Mouse (Mus musculus) liver, postnatal 0 days (tissue): ENCODE measurements around the gene Ppfia4. TPM values are rescaled to one million over a fixed set of nuclear protein-coding genes. Genes with fewer than 3 reads are reported as not detected.

Experiments used
- ATAC-seq: fragments of 200-750 bp; cut with Nextera tagmentation; 2 replicates; pipeline ENCODE4 v1.8.0; 2017; ENCODE audit warnings: mild to moderate bottlenecking, moderate library complexity
- DNase-seq: peaks from one replicate; pipeline ENCODE4 v3.0.0-alpha.2; 2016
- H3K27ac ChIP-seq: fragments of 300-500 bp; sonication (generic); 2 replicates; pipeline ENCODE4 v1.5.1; 2014; ENCODE audit warnings: antibody characterized with exemption, moderate library complexity, mild to moderate bottlenecking, low read depth
- H3K27me3 ChIP-seq: fragments of 300-500 bp; sonication (generic); 2 replicates; pipeline ENCODE4 v1.6.1; 2014; ENCODE audit warnings: low read length, control low read depth, mixed read lengths; ENCODE audit not compliant: insufficient read depth
- H3K36me3 ChIP-seq: fragments of 300-500 bp; sonication (generic); replicated peaks from 2 replicates; pipeline ENCODE4 v1.6.1; 2014; ENCODE audit warnings: mild to moderate bottlenecking, control low read depth, low read length, moderate library complexity, mixed read lengths; ENCODE audit not compliant: insufficient read depth
- H3K4me1 ChIP-seq: fragments of 300-500 bp; sonication (generic); 2 replicates; pipeline ENCODE4 v1.6.1; 2014; ENCODE audit warnings: antibody characterized with exemption, mild to moderate bottlenecking, control low read depth; ENCODE audit not compliant: insufficient read depth
- H3K4me2 ChIP-seq: fragments of 300-500 bp; sonication (generic); 2 replicates; pipeline ENCODE4 v1.6.1; 2014; ENCODE audit warnings: low read depth, mild to moderate bottlenecking, low read length, moderate library complexity, mixed read lengths
- H3K4me3 ChIP-seq: fragments of 300-500 bp; sonication (generic); 2 replicates; pipeline ENCODE4 v1.5.1; 2014; ENCODE audit warnings: low read depth, low read length
- H3K9ac ChIP-seq: fragments of 300-500 bp; sonication (generic); replicated peaks from 2 replicates; pipeline ENCODE4 v1.6.1; 2014; ENCODE audit warnings: mild to moderate bottlenecking, moderate library complexity
- H3K9me3 ChIP-seq: fragments of 300-500 bp; sonication (generic); 2 replicates; pipeline ENCODE4 v1.6.1; 2016; ENCODE audit warnings: mild to moderate bottlenecking, control low read depth, low read length, mixed read lengths
- CTCF ChIP-seq: sonication (generic); IDR thresholded peaks from 2 replicates; pipeline ENCODE4 v1.5.1; 2016; ENCODE audit warnings: antibody characterized with exemption, low read depth
- EP300 ChIP-seq: IDR thresholded peaks from 2 replicates; pipeline ENCODE4 v1.6.1; 2016; ENCODE audit warnings: antibody characterized with exemption, low read depth, mild to moderate bottlenecking
- WGBS: fragments of 180-500 bp; shearing (Covaris S2); extraction: QIAGEN DNeasy Blood & Tissue Kit; methylation state at CpG from one replicate; pipeline ENCODE4 v1.1.7; 2014; ENCODE audit not compliant: insufficient replicate concordance; 5-methylcytosine and 5-hydroxymethylcytosine counted together
- polyA plus RNA-seq: library from polyadenylated mRNA; unstranded; fragments of >200 nt; fragmentation: Nextera tagmentation; extraction: Ambion mirVana; gene quantifications from 2 replicates; pipeline ENCODE4 v1.2.1, GENCODE M21; 2015

The Ppfia4 gene
- polyA plus RNA-seq, 1 experiment from 2014 or later: 1.6 TPM

- ATAC-seq: no peak
- Histone ChIP-seq H3K27me3 (0 out of 2 replicates have a peak, but pooled peaks cover 6% of the 10 kb centered on the region), H3K27ac (no peak overlapping the region), H3K9ac (no peak overlapping the region), H3K4me3 (no peak overlapping the region), H3K4me2 (no peak overlapping the region), H3K36me3 (no peaks in the 10 kb centered on the region), H3K4me1 (peaks cover 6% of the 10 kb centered on the region; the same call in 1 of the 2 replicates), H3K9me3 (no peaks in the 10 kb centered on the region)
- peak; percentile 10 for DNase-seq
- TF ChIP-seq EP300: no peak
- TF ChIP-seq CTCF: no peak
- WGBS: 64% methylated on average over 13 of the region's 13 CpGs
Observed at GRCm38 (mm10) chr1:134335211-134335923, 2.6 kb upstream of the Ppfia4 start.

GRCm38 (mm10) chr1:134334111-134334827 is 1.5 kb upstream of the Ppfia4 start:
- ATAC-seq (no peak), DNase-seq (peak; percentile 8)
- Histone ChIP-seq H3K4me1 (peaks cover 6% of the 10 kb centered on the region; the same call in 1 of the 2 replicates), H3K36me3 (no peaks in the 10 kb centered on the region), H3K9ac (no peak overlapping the region), H3K9me3 (no peaks in the 10 kb centered on the region), H3K4me3 (no peak overlapping the region), H3K27me3 (0 out of 2 replicates have a peak, but pooled peaks cover 6% of the 10 kb centered on the region), H3K4me2 (no peak overlapping the region), H3K27ac (no peak overlapping the region)
- 47% methylated on average over 7 of the region's 7 CpGs for WGBS
- TF ChIP-seq CTCF (no peak), EP300 (no peak)

GRCm38 (mm10) chr1:134333371-134334110 is 813 bp upstream of the Ppfia4 start:
- no peaks in the 10 kb centered on the region for H3K36me3 ChIP-seq
- 71% methylated on average over 9 of the region's 10 CpGs for WGBS
- peaks cover 6% of the 10 kb centered on the region; the same call in 1 of the 2 replicates for H3K4me1 ChIP-seq
- TF ChIP-seq CTCF: no peak
- TF ChIP-seq EP300: no peak
- H3K27me3 ChIP-seq: 0 out of 2 replicates have a peak, but pooled peaks cover 6% of the 10 kb centered on the region
- no peak overlapping the region for H3K27ac ChIP-seq
- no peak overlapping the region for H3K4me2 ChIP-seq
- DNase-seq (no peak), ATAC-seq (no peak)
- no peak overlapping the region for H3K4me3 ChIP-seq
- H3K9ac ChIP-seq: no peak overlapping the region
- no peaks in the 10 kb centered on the region for H3K9me3 ChIP-seq

- H3K36me3 ChIP-seq: no peaks in the 10 kb centered on the region
- DNase-seq: peak; percentile 83
- TF ChIP-seq CTCF (peak; percentile 96), EP300 (no peak)
- no peak overlapping the region for H3K27ac ChIP-seq
- no peaks in the 10 kb centered on the region for H3K9me3 ChIP-seq
- H3K9ac ChIP-seq: no peak overlapping the region
- H3K4me3 ChIP-seq: no peak overlapping the region
- ATAC-seq: peak; percentile 46; the same call in 1 of the 2 replicates
- H3K27me3 ChIP-seq: 0 out of 2 replicates have a peak, but pooled peaks cover 6% of the 10 kb centered on the region
- 47% methylated on average over 20 of the region's 20 CpGs for WGBS
- H3K4me2 ChIP-seq: no peak overlapping the region
- H3K4me1 ChIP-seq: peaks cover 6% of the 10 kb centered on the region; the same call in 1 of the 2 replicates
Observed at GRCm38 (mm10) chr1:134331879-134332635, 671 bp downstream of the Ppfia4 start.

- ATAC-seq: no peak
- DNase-seq: no peak
- no peaks in the 10 kb centered on the region for H3K27me3 ChIP-seq
- no peak overlapping the region for H3K4me2 ChIP-seq
- no peaks in the 10 kb centered on the region for H3K36me3 ChIP-seq
- H3K4me1 ChIP-seq: no peaks in the 10 kb centered on the region
- WGBS: 81% methylated on average over 12 of the region's 12 CpGs
- H3K9me3 ChIP-seq: no peaks in the 10 kb centered on the region
- no peak for TF ChIP-seq CTCF
- no peak for TF ChIP-seq EP300
- H3K9ac ChIP-seq: no peak overlapping the region
- H3K4me3 ChIP-seq: no peak overlapping the region
- H3K27ac ChIP-seq: no peak overlapping the region
Observed at GRCm38 (mm10) chr1:134326841-134327346, 5.8 kb downstream of the Ppfia4 start.
